Mouse (Mus musculus) limb, embryonic 14.5 days (tissue): ENCODE measurements around the gene Cd248. TPM values are rescaled to one million over a fixed set of nuclear protein-coding genes. Genes with fewer than 3 reads are reported as not detected.

Experiments
- ATAC-seq: fragments of 200-750 bp; cut with Nextera tagmentation; 2 replicates; pipeline ENCODE4 v1.8.0; 2017; ENCODE audit warnings: low read depth, moderate number of reproducible peaks, moderate TSS enrichment; ENCODE audit not compliant: low FRiP score
- DNase-seq: peaks from one replicate; pipeline ENCODE4 v3.0.0-alpha.2; 2015; ENCODE audit warnings: low spot score
- H3K27ac ChIP-seq: fragments of 300-500 bp; sonication (generic); replicated peaks from 2 replicates; pipeline ENCODE4 v1.5.1; 2014; ENCODE audit warnings: low read depth, mild to moderate bottlenecking, low read length, moderate library complexity, mixed read lengths
- H3K27me3 ChIP-seq: fragments of 300-500 bp; sonication (generic); 2 replicates; pipeline ENCODE4 v1.6.1; 2014; ENCODE audit warnings: low read length, mixed read lengths; ENCODE audit not compliant: control insufficient read depth, insufficient read depth
- H3K36me3 ChIP-seq: fragments of 300-500 bp; sonication (generic); 2 replicates; pipeline ENCODE4 v1.6.1; 2014; ENCODE audit warnings: mild to moderate bottlenecking, low read length, moderate library complexity, mixed read lengths; ENCODE audit not compliant: control insufficient read depth, insufficient read depth
- H3K4me1 ChIP-seq: fragments of 300-500 bp; sonication (generic); 2 replicates; pipeline ENCODE4 v1.6.1; 2014; ENCODE audit warnings: antibody characterized with exemption, low read length, mixed read lengths; ENCODE audit not compliant: control insufficient read depth, insufficient read depth
- H3K4me2 ChIP-seq: fragments of 300-500 bp; sonication (generic); replicated peaks from 2 replicates; pipeline ENCODE4 v1.6.1; 2014; ENCODE audit warnings: low read depth, mild to moderate bottlenecking, low read length, moderate library complexity; ENCODE audit not compliant: severe bottlenecking
- H3K4me3 ChIP-seq: fragments of 300-500 bp; sonication (generic); replicated peaks from 2 replicates; pipeline ENCODE4 v1.5.1; 2014; ENCODE audit warnings: low read length
- H3K9ac ChIP-seq: fragments of 300-500 bp; sonication (generic); 2 replicates; pipeline ENCODE4 v1.6.1; 2014; ENCODE audit warnings: mild to moderate bottlenecking, low read depth, low read length, moderate library complexity; ENCODE audit not compliant: severe bottlenecking
- H3K9me3 ChIP-seq: fragments of 300-500 bp; sonication (generic); 2 replicates; pipeline ENCODE4 v1.6.1; 2016; ENCODE audit warnings: low read length; ENCODE audit not compliant: control insufficient read depth
- POLR2A ChIP-seq: fragments of 200-500 bp; IDR thresholded peaks from 2 replicates; pipeline ENCODE4 v1.8.0; 2012; ENCODE audit warnings: inconsistent platforms, mild to moderate bottlenecking, moderate library complexity, borderline replicate concordance; ENCODE audit not compliant: insufficient read depth, insufficient read length; ENCODE audit errors: extremely low read depth
- WGBS: fragments of 180-500 bp; shearing (Covaris S2); extraction: QIAGEN DNeasy Blood & Tissue Kit; methylation state at CpG from one replicate; pipeline ENCODE4 v1.1.7; 2014; 5-methylcytosine and 5-hydroxymethylcytosine counted together
- polyA plus RNA-seq, 2 experiments: library from polyadenylated mRNA; depleted of rRNA in 1 of 2; stranded (reverse) in 1 of 2; unstranded in 1 of 2; fragments of >200 nt; fragmentation: Nextera tagmentation in 1 of 2; extraction: Ambion mirVana in 1 of 2; gene quantifications; 2 replicates each; pipeline versions ENCODE4 v1.2.1 to v1.2.3; 2012 to 2014

The Cd248 gene
- polyA plus RNA-seq, 2 experiments: 97.5 to 127 TPM

- H3K27me3 ChIP-seq: peaks cover 25% of the 10 kb centered on the region
- no peak for DNase-seq
- TF ChIP-seq POLR2A: no peak
- peaks cover 10% of the 10 kb centered on the region for H3K36me3 ChIP-seq
- no peak overlapping the region for H3K4me2 ChIP-seq
- no peak for ATAC-seq
- no peak overlapping the region for H3K27ac ChIP-seq
- H3K9me3 ChIP-seq: no peaks in the 10 kb centered on the region
- H3K4me1 ChIP-seq: peaks cover 17% of the 10 kb centered on the region
- no peak overlapping the region for H3K4me3 ChIP-seq
- H3K9ac ChIP-seq: no peak overlapping the region
- 14% methylated on average over 9 of the region's 9 CpGs for WGBS
These were observed 14.0 kb upstream of the Cd248 start for GRCm38 (mm10) chr19:5053909-5054308.

DNA sequence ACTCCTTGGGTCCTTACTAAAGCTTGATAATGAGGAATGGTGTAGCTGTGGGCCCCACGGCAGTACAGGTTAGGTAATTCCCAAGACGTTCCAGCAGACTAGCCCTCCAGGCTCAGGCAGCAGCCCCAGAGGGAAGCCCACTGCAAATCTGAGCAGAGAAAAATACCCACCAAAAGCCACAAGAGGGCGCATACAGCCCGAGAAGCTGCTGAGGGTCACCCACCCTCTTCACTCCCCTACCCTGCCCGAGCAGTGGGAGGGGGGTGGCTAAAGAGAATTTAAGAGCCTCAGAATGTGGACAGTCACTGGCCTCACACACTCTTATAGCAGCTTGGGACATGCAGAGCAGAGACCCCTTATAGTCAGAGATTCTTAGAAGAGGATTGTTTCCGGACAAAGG lies 11.6 kb upstream of the Cd248 start:
- Histone ChIP-seq H3K4me1 (peaks cover 32% of the 10 kb centered on the region), H3K4me3 (no peak overlapping the region), H3K4me2 (no peak overlapping the region), H3K9ac (no peak overlapping the region), H3K9me3 (no peaks in the 10 kb centered on the region), H3K27ac (no peak overlapping the region), H3K27me3 (peaks cover 23% of the 10 kb centered on the region), H3K36me3 (no peaks in the 10 kb centered on the region)
- 8% methylated on average over 6 of the region's 6 CpGs for WGBS
- DNase-seq: peak; percentile 48
- TF ChIP-seq POLR2A: no peak
- ATAC-seq: peak; percentile 56; the same call in 1 of the 2 replicates

- Histone ChIP-seq H3K4me1 (peaks cover 33% of the 10 kb centered on the region), H3K27ac (no peak overlapping the region), H3K27me3 (peaks cover 5% of the 10 kb centered on the region; the same call in 1 of the 2 replicates), H3K36me3 (no peaks in the 10 kb centered on the region), H3K4me2 (no peak overlapping the region), H3K9ac (0 out of 2 replicates have a peak overlapping the region, but pooled peaks have one; percentile 16), H3K9me3 (no peaks in the 10 kb centered on the region), H3K4me3 (no peak overlapping the region)
- DNase-seq: no peak
- 26% methylated on average over 16 of the region's 16 CpGs for WGBS
- no peak for TF ChIP-seq POLR2A
- no peak for ATAC-seq
These were observed 9.8 kb upstream of the Cd248 start for GRCm38 (mm10) chr19:5057876-5058775.

- Histone ChIP-seq H3K9ac (0 out of 2 replicates have a peak overlapping the region, but pooled peaks have one; percentile 16), H3K36me3 (no peaks in the 10 kb centered on the region), H3K27ac (no peak overlapping the region), H3K27me3 (no peaks in the 10 kb centered on the region), H3K4me2 (no peak overlapping the region), H3K9me3 (no peaks in the 10 kb centered on the region), H3K4me3 (no peak overlapping the region), H3K4me1 (peaks cover 33% of the 10 kb centered on the region)
- no peak for TF ChIP-seq POLR2A
- DNase-seq (no peak), ATAC-seq (no peak)
- 22% methylated on average over 10 of the region's 10 CpGs for WGBS
These were observed 8.8 kb upstream of the Cd248 start for GRCm38 (mm10) chr19:5058801-5059771.
